Mouse (Mus musculus) inflammation-experienced regulatory T-cells, adult 6 months (primary cell): ENCODE results near the gene Garnl3. TPM values are rescaled to one million over a fixed set of nuclear protein-coding genes. Genes with fewer than 3 reads are reported as not detected.

ENCODE experiments used
- ATAC-seq: one replicate; pipeline ENCODE4 v1.8.0; 2017
- polyA plus RNA-seq, 3 experiments: library from polyadenylated mRNA; unstranded; fragments of 100-300 nt; shearing (Covaris generic); gene quantifications; one replicate each; pipeline ENCODE4 v1.2.1; 2017

Garnl3 gene
- polyA plus RNA-seq, 3 experiments from 2014 or later: 0.18 to 0.44 TPM; not detected in 1

DNA sequence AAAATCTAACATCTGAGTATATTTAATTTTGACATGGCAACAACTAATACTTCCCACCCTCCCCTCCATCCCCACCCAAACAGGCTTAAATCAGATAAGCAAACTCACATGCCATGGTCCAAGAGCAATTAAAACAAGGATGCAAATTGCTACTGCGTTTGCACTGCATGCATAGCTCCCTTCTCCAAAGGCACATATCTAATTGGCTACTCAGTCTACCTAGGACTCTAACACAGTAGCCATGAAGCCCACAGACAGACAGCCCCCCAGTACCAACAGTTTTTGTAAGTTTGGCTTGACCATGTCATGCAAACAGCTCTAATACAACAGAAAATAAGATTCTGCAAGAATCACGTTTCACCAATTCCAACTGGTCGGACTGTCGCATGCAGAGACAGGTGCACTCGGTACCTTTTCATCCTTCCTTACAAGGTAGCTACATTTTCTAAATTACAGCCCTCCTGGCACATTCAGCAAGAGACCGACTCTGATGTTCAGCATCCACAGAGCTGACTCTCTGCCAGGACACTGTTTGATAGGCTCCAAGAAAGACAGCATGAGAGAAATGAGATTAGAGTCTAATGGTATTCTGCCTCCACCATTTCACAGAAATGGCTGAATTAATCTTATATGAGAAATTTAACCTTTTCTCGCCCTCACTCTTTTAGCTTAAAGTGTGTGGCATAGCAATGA is 44.6 kb downstream of the Garnl3 start:
- no peak for ATAC-seq

DNA sequence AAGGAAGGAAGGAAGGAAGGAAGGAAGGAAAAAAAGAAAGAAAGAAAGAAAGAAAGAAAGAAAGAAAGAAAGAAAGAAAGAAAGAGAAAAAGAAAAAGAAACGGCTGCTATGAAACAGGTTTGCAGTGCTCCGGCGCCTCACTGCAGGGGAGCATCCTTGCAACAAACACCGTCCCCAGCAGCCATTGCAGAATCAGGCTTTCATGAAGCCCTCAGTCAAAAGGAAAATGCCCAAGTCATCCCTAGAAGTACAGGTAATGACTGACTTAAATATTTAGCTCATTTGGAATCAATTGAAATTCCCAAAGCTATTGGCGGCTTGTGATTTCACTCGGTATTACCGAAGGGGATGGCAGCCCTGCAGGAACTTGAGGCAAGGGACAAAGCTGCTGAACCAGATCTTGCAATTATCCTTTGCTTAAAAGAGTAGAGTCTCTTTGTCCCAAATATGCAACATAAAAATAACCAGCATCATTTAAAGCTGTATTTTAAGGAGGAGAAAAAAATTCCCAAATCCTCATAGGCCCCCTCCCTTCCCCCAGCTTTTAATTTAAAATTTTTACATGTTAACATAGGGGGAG is 45.3 kb downstream of the Garnl3 start:
- ATAC-seq: no peak

DNA sequence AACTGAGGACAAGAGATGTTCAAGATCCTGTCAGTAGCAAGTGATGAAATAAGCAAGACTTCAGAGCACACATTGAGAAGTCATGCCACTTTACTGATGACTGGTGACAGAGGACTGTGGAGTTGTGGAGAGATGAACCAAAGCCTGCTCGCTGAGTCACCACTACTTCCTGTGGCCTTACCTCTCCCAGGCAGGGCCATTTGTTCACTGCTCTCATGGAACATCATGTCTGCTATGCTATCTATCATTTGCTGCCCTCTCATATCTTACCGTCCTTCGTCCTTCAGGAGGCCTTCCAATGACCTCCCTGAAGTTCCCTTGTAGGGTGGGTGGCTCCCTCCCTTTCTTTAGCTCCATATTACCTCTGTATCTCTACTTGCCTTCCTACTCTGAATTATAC is 47.2 kb downstream of the Garnl3 start:
- ATAC-seq: no peak

DNA sequence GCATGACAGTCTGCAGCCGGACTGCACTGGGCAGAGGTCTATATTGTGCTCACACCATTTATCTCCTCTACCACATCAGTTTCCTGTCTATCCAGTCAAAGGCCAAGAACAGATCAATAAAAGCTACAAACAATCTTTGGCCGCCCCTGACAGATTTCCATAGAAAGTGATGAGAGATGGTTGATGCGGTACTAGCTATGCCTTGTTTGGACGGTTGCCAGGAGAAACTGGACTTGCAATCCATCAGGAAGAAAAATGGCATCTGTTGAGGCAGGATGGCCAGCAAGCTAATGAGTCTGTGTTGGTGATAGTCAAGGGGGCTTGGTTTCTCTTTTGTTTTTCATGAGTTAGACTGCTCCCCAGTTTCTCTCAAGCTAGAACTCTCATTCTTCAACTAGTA is 51.3 kb downstream of the Garnl3 start:
- ATAC-seq: no peak

DNA sequence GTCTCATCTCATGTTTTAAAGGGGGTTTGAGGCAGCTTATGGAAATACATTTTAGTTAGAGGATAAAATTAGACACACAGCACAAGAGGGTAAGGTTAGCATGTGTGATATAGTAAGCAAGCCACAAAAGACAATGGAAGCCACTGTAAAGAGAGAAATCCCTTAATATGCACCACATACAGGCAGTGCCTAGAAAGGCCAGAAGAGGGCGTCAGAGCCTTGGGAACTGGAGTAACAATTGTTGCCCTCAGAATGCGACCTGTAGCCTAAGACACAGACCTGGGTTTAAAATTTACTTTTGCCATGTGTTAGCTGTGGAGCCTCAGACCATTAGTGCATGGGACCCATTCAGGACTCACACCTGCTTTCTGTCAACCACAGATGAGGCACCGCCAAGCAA is 54.2 kb downstream of the Garnl3 start:
- ATAC-seq: no peak

DNA sequence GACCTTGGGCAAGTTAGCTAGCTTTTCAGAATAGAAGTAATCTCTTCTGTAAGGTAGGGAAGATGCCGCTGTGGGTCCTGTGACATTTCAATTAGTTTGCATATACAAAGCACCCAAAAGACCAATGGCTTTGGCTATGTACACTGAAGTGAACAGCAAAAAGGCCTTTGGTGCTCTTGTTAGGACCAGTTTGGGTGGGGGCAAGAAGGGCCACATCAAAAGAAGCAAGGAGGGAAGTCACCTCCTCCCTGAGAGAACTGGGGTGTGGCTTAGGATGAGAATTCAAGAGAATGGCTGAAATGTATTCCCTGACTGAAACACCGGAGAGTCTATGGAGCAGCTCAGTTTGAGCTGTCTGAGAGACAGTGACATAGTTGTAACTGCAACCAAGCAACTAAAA is 56.5 kb downstream of the Garnl3 start:
- ATAC-seq: no peak

DNA sequence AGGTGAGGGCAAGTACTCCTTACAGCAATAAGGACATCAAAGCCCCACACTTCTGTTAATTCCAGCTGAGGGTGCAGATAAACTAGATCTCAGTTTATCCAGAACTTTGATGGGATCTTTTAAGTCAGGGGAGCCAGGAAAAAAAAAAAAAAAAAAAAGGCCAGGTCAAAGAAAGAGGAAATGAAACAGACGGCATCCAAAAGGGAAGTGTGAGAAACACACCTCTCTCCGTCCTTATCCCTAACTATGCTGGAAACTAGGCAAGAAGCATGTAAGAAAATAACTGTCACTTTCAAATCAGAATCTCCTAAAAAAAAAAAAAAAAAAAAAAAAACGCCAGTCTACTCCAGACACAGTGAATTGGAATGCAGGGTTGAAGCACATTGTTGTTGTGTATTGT is 57.3 kb downstream of the Garnl3 start:
- no peak for ATAC-seq

DNA sequence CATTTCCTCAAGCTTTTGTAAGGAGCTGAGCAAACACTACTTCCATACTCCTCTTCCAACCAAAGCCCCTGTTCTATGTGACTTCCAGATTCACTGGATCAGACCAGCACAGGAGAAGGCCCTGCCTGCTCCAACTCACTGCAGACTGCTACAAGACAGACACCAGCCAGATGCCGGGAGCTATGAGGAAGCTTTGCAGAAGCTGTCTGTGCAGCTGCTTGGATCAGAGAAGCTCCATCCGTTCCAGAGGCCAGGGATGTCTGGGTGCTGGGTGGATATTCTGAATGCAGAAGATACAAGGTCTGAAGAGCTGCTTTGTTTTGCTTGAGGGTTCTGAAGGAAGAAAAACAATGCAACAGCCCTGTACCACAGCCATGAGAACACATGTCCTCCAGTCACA is 59.1 kb downstream of the Garnl3 start:
- ATAC-seq: no peak

DNA sequence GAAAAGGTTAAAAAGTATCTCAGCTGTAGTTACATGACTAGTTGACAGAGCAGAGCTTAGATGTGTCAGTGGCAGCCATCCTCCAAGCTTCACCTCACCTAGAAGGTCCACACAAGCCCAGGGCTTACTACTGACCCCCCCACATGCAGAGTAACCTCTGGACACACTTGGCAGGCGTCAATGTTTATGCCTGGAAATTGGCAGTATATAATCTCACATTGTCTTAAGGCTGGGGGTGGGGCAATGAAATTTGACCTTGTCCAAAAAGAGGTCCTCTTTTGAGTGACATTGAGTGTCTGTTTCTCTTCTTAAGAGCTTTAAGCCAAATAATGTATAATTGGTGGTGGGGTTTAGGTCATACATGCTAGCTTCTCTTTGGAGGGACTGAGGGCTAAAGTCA is 65.8 kb downstream of the Garnl3 start:
- no peak for ATAC-seq

DNA sequence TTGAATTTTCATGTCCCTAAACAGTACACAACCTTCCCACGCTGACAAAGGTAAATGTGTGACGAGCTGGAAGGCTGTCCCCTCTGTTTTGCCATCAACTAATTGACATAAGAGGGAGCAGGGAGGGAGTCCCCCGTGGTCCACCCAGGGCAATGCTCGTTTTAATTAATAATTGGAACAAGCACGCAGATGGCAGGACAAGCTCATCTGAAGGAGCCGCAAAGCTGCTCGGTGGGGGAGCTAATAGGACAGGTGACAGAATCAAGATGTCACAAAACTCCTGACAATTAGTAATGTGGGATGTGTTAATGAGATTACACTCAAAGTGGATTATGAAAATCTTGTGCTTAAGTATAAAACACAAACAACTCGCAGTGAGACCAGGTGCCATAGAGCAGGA is 68.7 kb downstream of the Garnl3 start:
- ATAC-seq: no peak

DNA sequence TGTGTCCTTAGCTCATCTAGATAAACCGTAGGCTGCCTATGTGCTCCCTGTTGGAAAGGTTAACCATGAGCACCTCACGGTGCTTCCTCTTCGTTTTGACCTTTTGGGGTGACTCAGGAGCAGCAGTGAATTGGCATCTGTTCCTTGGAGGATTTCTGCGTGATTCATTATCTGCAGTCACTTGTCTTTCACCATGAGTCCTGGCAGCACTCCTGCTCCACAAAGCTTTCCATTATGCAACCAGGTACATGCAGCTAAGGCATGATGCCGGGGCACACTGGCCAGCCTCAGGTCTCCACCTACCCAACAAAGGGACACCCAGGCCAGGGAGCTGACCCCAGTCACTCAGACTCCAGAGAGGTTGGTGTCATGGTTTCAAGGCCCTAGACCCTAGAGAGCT is 72.5 kb downstream of the Garnl3 start:
- no peak for ATAC-seq

DNA sequence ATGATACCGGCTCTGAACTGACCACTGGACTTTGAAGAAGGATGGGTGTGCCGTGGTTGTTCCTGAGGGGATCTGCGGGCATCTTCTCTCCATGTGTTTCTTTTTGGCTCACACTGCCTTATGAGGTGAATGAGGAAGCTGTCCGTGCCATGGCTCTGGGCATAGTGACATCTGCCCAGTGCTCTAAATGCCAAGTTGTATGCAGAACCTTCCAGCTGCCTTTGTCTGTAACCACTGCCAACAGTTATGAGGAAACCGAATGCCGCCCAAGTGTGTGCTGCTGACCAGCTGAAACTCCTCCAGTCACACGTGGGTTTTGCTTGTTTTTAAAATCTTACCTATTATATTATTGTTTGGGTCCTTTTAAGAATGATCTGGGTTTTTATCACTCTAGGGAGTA is 73.9 kb downstream of the Garnl3 start:
- no peak for ATAC-seq

DNA sequence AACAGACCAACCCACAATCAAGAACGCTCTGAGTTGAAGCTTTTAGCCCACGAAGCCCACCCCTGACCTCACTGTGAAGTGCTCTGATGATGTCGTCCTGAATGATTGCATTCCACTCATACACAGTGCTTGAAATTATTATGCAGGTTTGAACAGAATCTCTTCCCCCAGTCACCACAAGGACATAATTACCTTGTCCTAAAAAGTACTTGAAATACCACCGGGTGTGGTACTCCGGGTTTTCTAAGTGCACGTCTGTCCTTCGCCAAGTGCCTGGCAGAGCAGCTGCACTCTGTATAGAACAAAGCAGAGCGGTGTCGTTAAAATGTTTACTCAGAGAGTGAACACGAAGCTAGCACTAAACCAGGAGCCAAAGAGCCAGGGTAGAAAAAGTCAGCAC is 77.5 kb downstream of the Garnl3 start:
- ATAC-seq: no peak

DNA sequence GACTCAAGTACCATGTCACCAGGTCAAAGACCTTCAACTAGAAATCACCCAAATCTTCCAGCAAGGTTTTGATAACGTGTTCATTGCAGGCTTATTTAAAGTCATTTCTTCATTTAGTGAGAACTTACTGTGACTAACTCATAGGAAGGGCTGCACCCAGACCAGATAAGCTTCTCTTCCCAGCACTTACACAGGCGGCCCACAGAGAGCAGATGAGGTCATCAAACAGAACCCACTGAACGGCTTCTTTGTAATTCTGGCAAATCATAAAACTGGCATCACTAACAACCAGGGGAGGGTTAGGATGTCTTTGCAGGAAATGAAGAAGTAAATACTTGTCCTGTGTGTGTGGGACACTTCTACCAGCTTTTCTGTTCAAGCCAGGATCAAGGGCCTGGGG is 84.1 kb downstream of the Garnl3 start:
- no peak for ATAC-seq

DNA sequence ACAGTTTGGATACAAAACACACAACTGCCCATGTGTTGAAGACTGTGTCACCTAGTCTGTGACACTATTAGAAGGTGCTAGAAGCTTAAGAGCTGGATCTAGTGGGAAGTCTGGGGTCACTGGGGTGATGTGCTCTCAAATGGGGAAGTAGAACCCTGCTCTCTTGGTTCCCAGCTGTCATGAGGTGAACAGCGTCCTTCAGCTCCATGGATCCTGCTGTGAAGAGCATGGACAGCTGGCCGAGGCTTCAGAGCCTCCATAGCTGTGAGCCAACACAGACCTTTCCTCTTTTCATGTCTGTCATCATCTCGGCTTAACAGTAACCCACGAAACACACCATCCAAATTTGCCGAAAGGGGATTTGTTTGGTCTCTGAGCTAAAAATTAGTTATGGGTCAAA is 84.5 kb downstream of the Garnl3 start:
- no peak for ATAC-seq

DNA sequence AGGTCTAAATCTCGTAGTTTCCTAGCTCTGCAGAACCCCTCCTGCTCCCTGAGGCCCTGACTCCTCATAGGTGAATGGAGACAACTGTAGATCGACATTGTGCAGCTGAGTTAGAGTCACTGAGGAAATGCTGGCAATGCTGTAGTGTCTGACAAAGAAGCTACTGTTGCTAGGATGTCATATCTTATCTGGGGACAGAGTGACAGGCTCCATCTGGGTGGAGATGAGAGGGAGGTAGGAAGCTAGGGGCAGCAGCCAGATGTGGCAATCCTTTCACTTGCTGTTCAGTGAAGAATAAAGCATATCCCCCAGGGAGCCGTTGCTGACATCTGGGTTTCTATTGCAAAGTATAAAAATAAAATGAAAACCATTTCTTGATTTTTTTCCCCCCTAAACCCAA is 85.6 kb downstream of the Garnl3 start:
- no peak for ATAC-seq

DNA sequence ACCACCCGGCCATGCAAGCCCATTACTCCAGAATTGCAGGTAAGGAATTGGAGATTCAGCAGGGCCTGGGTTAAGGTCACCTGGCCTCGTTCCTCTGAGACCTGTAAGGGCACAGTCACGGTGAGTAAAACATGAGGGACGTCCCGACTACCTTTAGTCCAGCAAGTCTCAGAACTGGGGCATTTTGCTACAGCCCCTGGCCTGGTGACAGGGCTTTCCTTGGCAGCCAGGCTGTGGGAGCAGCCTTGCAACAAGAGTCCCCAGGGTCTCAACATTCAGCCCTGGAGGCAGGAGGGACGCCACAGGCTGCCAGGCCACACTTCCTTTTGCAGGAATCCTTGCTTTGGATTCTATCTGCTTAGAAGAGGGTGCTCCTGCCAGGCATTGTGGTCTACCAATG is 88.7 kb downstream of the Garnl3 start:
- ATAC-seq: no peak

DNA sequence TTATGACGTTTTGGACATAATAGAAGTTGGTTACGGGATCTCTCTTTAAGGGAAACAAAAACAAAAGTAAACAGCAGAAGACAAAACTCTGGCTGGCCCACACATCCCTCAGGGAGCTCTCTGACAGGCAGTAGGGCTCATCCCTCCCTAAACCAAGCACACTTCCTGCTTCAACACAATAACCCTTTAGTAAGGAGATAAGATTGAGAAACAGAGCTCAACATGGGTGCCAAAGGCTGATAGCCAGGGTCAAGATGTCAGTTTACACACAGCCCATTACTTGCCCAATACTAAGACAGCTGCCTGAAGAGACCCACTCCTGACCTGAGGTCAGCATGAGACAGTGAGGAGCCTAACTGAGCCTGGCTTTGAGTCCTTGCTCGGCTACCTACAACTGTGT is 89.9 kb downstream of the Garnl3 start:
- ATAC-seq: no peak

DNA sequence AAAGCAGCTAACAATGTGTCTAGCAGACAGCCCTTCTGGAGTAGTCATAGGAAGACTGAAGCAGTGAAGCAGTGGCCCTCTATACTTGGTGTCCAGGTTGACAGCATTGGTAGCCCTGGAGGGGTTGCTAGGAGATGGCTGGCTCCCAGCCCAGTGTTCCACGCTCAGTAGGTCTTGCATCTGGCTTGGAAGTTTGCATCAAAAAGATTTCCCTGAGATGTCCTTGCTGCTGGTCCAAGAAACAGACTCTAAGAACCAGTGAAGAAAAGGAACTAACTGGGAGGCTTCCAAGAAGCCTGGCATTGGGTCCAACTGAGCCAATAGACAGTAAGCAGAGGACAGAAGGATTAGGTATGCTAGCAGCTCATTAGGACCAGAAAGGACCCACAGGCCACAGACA is 94.0 kb downstream of the Garnl3 start:
- ATAC-seq: no peak

DNA sequence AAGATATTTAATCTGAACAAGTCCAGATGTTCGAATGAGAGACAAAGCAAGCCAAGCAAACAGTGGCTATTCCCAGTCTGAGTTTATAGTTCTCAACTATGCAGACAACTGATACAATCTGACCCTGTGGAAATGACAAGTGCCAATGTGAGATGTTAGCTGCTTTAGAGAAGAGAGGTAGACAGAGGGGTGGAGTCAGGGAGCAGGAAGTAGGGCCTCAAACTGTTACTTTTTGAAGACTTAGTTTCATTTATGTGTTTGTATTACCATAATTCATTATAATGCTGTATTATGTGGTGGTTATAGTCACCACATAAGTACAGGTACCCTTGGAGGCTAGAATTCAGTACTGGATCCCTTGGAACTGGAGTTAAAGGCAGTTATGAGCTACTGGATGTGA is 96.2 kb downstream of the Garnl3 start:
- peak; percentile 82 for ATAC-seq

DNA sequence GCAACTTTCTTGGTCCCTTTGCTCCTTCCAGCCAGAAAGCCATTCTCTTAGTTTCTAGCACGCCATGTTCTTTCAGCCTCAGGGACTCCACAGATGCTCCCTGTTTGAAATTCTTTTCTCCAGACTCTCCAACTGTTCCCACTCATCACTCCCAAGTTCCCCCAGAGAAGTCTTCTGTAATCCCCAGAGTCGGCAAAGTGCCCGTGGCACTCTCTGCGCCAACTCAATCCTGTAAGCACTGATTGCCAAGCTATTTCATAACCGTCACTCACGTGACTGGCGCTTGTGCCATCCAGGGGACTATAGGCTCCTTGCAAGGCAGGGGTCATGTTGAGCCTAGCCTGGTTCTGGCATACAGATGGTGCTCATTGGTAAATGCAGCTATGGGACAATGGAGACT is 98.2 kb downstream of the Garnl3 start:
- no peak for ATAC-seq

DNA sequence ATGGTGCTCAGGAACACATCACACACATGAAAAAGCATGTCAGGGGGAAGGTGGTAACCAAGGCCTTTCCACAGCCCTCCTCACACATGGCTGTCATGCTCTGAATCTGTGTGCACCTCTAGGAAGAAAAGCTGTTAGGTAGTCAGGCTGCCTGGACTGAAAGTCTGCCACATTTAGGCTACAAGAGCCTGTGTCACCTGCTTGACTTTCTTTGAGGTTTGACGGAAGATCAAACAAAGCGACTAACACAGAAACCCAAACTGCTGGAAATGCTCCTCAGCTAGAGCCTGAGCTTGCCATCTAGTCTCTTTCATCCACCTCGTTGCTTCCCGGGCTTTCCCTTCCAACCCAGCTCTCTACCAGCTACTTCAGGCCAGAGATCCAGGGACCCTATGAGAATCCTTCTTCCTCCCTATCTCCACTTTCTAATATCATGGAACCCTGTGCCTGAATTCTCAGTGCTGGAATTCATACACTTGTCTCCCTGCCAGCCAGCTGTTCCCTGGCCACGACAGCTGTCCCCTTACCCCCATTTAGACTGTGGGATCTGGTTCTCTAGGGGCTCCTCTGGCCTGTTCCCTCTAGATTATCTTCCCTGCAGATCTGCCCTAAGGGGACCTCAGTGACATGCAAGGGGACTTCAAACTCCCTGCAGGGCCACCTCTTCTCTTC is 98.9 kb downstream of the Garnl3 start:
- no peak for ATAC-seq

DNA sequence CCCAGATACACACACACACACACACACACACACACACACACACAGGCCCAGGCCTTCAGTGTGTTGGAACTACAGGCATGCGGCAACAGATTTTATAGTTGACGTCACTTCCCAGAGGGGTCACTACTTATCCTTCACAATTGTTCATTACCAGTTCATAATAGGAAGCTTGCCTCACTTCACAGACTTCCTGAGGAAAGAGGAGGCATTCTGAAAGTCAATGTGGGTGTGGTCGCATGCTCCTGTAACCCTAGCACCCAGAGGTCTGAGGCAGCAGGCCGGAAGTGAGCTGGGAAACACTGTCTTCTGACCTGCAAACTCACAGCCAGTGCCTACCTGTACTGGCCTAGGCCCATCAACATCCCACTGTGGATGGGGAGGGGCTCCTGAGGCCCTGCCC is 106.4 kb downstream of the Garnl3 start:
- ATAC-seq: no peak

DNA sequence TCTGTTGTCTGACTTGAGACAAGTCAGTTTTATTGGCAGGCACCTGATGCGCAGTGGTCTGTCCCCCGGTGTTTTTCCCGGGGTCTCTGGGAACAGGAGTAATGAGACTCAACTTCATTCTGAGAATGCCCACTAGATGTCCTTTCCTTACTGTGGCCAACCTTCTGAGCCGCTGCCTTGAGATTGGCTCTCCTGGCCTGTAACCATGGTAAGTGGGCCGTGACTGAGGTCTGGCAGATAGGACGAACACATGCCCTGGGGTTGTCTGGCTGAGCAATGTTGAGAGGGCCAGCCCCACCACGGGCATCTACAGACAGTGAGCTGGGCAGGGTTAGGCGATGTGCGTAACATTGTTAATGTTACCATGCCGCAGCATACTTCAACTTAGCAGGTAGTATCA is 106.9 kb downstream of the Garnl3 start:
- ATAC-seq: no peak

DNA sequence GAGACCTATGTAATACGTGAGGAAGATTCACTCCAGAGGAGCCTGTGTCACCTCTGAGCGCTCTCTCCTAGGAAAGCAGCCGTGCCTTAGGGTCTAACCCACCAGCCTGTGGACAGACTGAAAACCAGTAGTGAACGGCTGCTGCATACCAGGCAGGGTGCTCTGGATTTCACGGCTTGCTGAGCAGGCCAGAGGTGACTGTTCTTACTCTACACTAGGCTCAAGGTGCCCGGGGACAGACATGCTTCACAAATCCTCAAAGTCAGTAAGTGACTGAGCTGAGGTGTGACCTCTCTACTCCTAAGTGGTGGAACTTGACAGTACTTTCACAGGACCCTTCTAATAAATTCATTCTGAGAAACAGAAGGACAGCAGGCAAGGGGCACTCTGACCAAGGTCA is 108.6 kb downstream of the Garnl3 start:
- ATAC-seq: no peak
